Mouse (Mus musculus) midbrain, postnatal 0 days (tissue): Measurements from ENCODE around the gene Ptgdr2. TPM values are rescaled to one million over a fixed set of nuclear protein-coding genes. Genes with fewer than 3 reads are reported as not detected.

Experiments
- ATAC-seq: fragments of 200-750 bp; cut with Nextera tagmentation; 2 replicates; pipeline ENCODE4 v1.8.0; 2017; ENCODE audit warnings: moderate number of reproducible peaks, mild to moderate bottlenecking, moderate TSS enrichment, moderate library complexity; ENCODE audit not compliant: low FRiP score
- DNase-seq: peaks from one replicate; pipeline ENCODE4 v3.0.0-alpha.2; 2015; ENCODE audit warnings: low spot score
- H3K27ac ChIP-seq: fragments of 300-500 bp; sonication (generic); 2 replicates; pipeline ENCODE4 v1.5.1; 2014; ENCODE audit warnings: low read depth, mild to moderate bottlenecking, low read length, mixed read lengths
- H3K27me3 ChIP-seq: fragments of 300-500 bp; sonication (generic); 2 replicates; pipeline ENCODE4 v1.6.1; 2014; ENCODE audit warnings: low read length, control low read depth, mixed read lengths; ENCODE audit not compliant: insufficient read depth
- H3K36me3 ChIP-seq: fragments of 300-500 bp; sonication (generic); 2 replicates; pipeline ENCODE4 v1.6.1; 2014; ENCODE audit warnings: low read length, control low read depth, mixed read lengths; ENCODE audit not compliant: insufficient read depth
- H3K4me1 ChIP-seq: fragments of 300-500 bp; sonication (generic); 2 replicates; pipeline ENCODE4 v1.6.1; 2014; ENCODE audit warnings: mild to moderate bottlenecking, control low read depth, antibody characterized with exemption, low read length, mixed read lengths; ENCODE audit not compliant: insufficient read depth
- H3K4me2 ChIP-seq: fragments of 300-500 bp; sonication (generic); 2 replicates; pipeline ENCODE4 v1.6.1; 2014; ENCODE audit warnings: low read depth, mild to moderate bottlenecking, low read length, mixed read lengths; ENCODE audit not compliant: poor library complexity, severe bottlenecking
- H3K4me3 ChIP-seq: fragments of 300-500 bp; sonication (generic); 2 replicates; pipeline ENCODE4 v1.5.1; 2014; ENCODE audit warnings: low read depth, mild to moderate bottlenecking, low read length, moderate library complexity
- H3K9ac ChIP-seq: fragments of 300-500 bp; sonication (generic); replicated peaks from 2 replicates; pipeline ENCODE4 v1.6.1; 2014; ENCODE audit warnings: mild to moderate bottlenecking, low read length, moderate library complexity, mixed read lengths; ENCODE audit not compliant: poor library complexity, severe bottlenecking
- H3K9me3 ChIP-seq: fragments of 300-500 bp; sonication (generic); 2 replicates; pipeline ENCODE4 v1.6.1; 2016; ENCODE audit warnings: low read length, control low read depth
- CTCF ChIP-seq: IDR thresholded peaks from 2 replicates; pipeline ENCODE4 v1.5.1; 2016; ENCODE audit warnings: antibody characterized with exemption, mild to moderate bottlenecking
- WGBS: fragments of 180-500 bp; shearing (Covaris S2); extraction: QIAGEN DNeasy Blood & Tissue Kit; methylation state at CpG from one replicate; pipeline ENCODE4 v1.1.7; 2014; 5-methylcytosine and 5-hydroxymethylcytosine counted together
- polyA plus RNA-seq: library from polyadenylated mRNA; unstranded; fragments of >200 nt; fragmentation: Nextera tagmentation; extraction: Ambion mirVana; gene quantifications from 2 replicates; pipeline ENCODE4 v1.2.1, GENCODE M21; 2015
- total RNA-seq: library from RNA; depleted of rRNA; stranded (reverse); fragments of >200 nt; gene quantifications from 2 replicates; pipeline ENCODE4 v1.2.3, GENCODE M21; 2014

Ptgdr2 gene
- total and polyA plus RNA-seq, 2 experiments from 2014 or later: 0.16 to 1.4 TPM

GRCm38 (mm10) chr19:10909087-10909721, 27.8 kb upstream of the Ptgdr2 start:
- Histone ChIP-seq H3K36me3 (peaks cover 30% of the 10 kb centered on the region), H3K27ac (no peak overlapping the region), H3K4me3 (no peak overlapping the region), H3K4me1 (no peaks in the 10 kb centered on the region), H3K9ac (no peak overlapping the region), H3K27me3 (no peaks in the 10 kb centered on the region), H3K4me2 (no peak overlapping the region), H3K9me3 (no peaks in the 10 kb centered on the region)
- WGBS: 89% methylated on average over 6 of the region's 6 CpGs
- ATAC-seq: no peak
- no peak for DNase-seq
- no peak for TF ChIP-seq CTCF

- H3K4me3 ChIP-seq: no peak overlapping the region
- H3K36me3 ChIP-seq: no peaks in the 10 kb centered on the region
- H3K9ac ChIP-seq: no peak overlapping the region
- H3K4me1 ChIP-seq: peaks cover 6% of the 10 kb centered on the region; the same call in 1 of the 2 replicates
- no peak for TF ChIP-seq CTCF
- H3K4me2 ChIP-seq: no peak overlapping the region
- H3K9me3 ChIP-seq: no peaks in the 10 kb centered on the region
- no peak overlapping the region for H3K27ac ChIP-seq
- DNase-seq (no peak), ATAC-seq (no peak)
- H3K27me3 ChIP-seq: no peaks in the 10 kb centered on the region
- WGBS: 78% methylated on average over 7 of the region's 7 CpGs
Measured at GRCm38 (mm10) chr19:10914291-10914690, 22.7 kb upstream of the Ptgdr2 start.

GRCm38 (mm10) chr19:10914870-10915269, 22.1 kb upstream of the Ptgdr2 start:
- H3K4me3 ChIP-seq: no peak overlapping the region
- no peaks in the 10 kb centered on the region for H3K27me3 ChIP-seq
- H3K27ac ChIP-seq: no peak overlapping the region
- no peaks in the 10 kb centered on the region for H3K9me3 ChIP-seq
- H3K9ac ChIP-seq: no peak overlapping the region
- no peak for ATAC-seq
- H3K36me3 ChIP-seq: no peaks in the 10 kb centered on the region
- H3K4me2 ChIP-seq: no peak overlapping the region
- H3K4me1 ChIP-seq: peaks cover 6% of the 10 kb centered on the region; the same call in 1 of the 2 replicates
- 77% methylated on average over 2 of the region's 2 CpGs for WGBS
- TF ChIP-seq CTCF: no peak
- DNase-seq: no peak

GRCm38 (mm10) chr19:10916506-10916905, 20.5 kb upstream of the Ptgdr2 start:
- no peak overlapping the region for H3K4me2 ChIP-seq
- H3K27ac ChIP-seq: no peak overlapping the region
- H3K9me3 ChIP-seq: no peaks in the 10 kb centered on the region
- H3K9ac ChIP-seq: no peak overlapping the region
- DNase-seq (no peak), ATAC-seq (no peak)
- no peak overlapping the region for H3K4me3 ChIP-seq
- H3K27me3 ChIP-seq: no peaks in the 10 kb centered on the region
- WGBS: 71% methylated on average over 5 of the region's 5 CpGs
- no peak for TF ChIP-seq CTCF
- H3K4me1 ChIP-seq: peaks cover 6% of the 10 kb centered on the region; the same call in 1 of the 2 replicates
- no peaks in the 10 kb centered on the region for H3K36me3 ChIP-seq

GRCm38 (mm10) chr19:10918321-10918991, 18.5 kb upstream of the Ptgdr2 start:
- Histone ChIP-seq H3K36me3 (no peaks in the 10 kb centered on the region), H3K9ac (no peak overlapping the region), H3K4me3 (no peak overlapping the region), H3K4me1 (peaks cover 6% of the 10 kb centered on the region; the same call in 1 of the 2 replicates), H3K27ac (peak overlapping the region; percentile 8), H3K4me2 (no peak overlapping the region), H3K9me3 (no peaks in the 10 kb centered on the region), H3K27me3 (no peaks in the 10 kb centered on the region)
- no peak for TF ChIP-seq CTCF
- WGBS: 81% methylated on average over 10 of the region's 10 CpGs
- DNase-seq (peak; percentile 60), ATAC-seq (peak; percentile 66)

- Histone ChIP-seq H3K9ac (no peak within 1 kb of the TSS), H3K27ac (no peak within 1 kb of the TSS), H3K27me3 (no peaks in the 10 kb centered on the region), H3K4me2 (no peak within 1 kb of the TSS), H3K4me1 (peaks cover 6% of the 10 kb centered on the region; the same call in 1 of the 2 replicates), H3K36me3 (no peaks in the 10 kb centered on the region), H3K4me3 (no peak within 1 kb of the TSS), H3K9me3 (no peaks in the 10 kb centered on the region)
- DNase-seq (no peak), ATAC-seq (no peak)
- 64% methylated on average over 2 of the region's 2 CpGs for WGBS
- no peak for TF ChIP-seq CTCF
Measured at GRCm38 (mm10) chr19:10920532-10920931, 16.4 kb upstream of the Ptgdr2 start, which contains the start of gene Zp1. TSS of gene Zp1 (minus strand) at chr19:10920632.
